Mouse (Mus musculus): ENCODE data around the gene Abhd14b. TPM values are rescaled to one million over a fixed set of nuclear protein-coding genes. Genes with fewer than 3 reads are reported as not detected.

The Abhd14b gene
- 10.0 and 11.0 TPM in 2 replicates for polyA plus RNA-seq (2014; fragmentation: Nextera tagmentation; extraction: Ambion mirVana)

GRCm38 (mm10) chr9:106447348-106447747, at the start of gene Abhd14b, which contains the start of gene Abhd14a:
Gene Abhd14b (plus strand): TSS chr9:106447459.
Gene Abhd14a (minus strand): TSS chr9:106447678.
- Histone ChIP-seq H3K9ac (peak within 1 kb of the TSS; percentile 71), H3K36me3 (ENCODE audit: insufficient read depth) (0 out of 2 replicates have a peak, but pooled peaks cover 3% of the 10 kb centered on the region), H3K27me3 (ENCODE audit: insufficient read depth, low read length) (no peaks in the 10 kb centered on the region), H3K9me3 (ENCODE audit: low read depth, low read length) (no peaks in the 10 kb centered on the region), H3K4me2 (peak within 1 kb of the TSS; percentile 89), H3K4me3 (ENCODE audit: low read depth, low read length) (peak within 1 kb of the TSS; percentile 54), H3K4me1 (ENCODE audit: insufficient read depth) (peaks cover 28% of the 10 kb centered on the region), H3K27ac (ENCODE audit: low read depth) (peak within 1 kb of the TSS; percentile 70)
- WGBS: under 1% methylated on average over 24 of the region's 24 CpGs
- ATAC-seq (ENCODE audit: insufficient read depth) (peak; percentile 86), DNase-seq (peak; percentile 97)
- TF ChIP-seq CTCF (IDR thresholded peaks at IDR 0.05; ENCODE audit: low read depth): peak; percentile 67

GRCm38 (mm10) chr9:106397733-106398132, 49.5 kb upstream of the Abhd14b start:
- Histone ChIP-seq H3K4me3 (ENCODE audit: low read depth, low read length) (no peak overlapping the region), H3K4me2 (no peak overlapping the region), H3K36me3 (ENCODE audit: insufficient read depth) (no peaks in the 10 kb centered on the region), H3K4me1 (ENCODE audit: insufficient read depth) (peaks cover 3% of the 10 kb centered on the region; the same call in 1 of the 2 replicates), H3K27me3 (ENCODE audit: insufficient read depth, low read length) (no peaks in the 10 kb centered on the region), H3K27ac (ENCODE audit: low read depth) (no peak overlapping the region), H3K9ac (no peak overlapping the region), H3K9me3 (ENCODE audit: low read depth, low read length) (no peaks in the 10 kb centered on the region)
- no peak for ATAC-seq (ENCODE audit: insufficient read depth)
- no peak for DNase-seq
- TF ChIP-seq CTCF (IDR thresholded peaks at IDR 0.05; ENCODE audit: low read depth): no peak
- 49% methylated on average over 4 of the region's 4 CpGs for WGBS

GRCm38 (mm10) chr9:106398667-106399311, 48.5 kb upstream of the Abhd14b start:
- H3K9ac ChIP-seq: no peak overlapping the region
- 44% methylated on average over 9 of the region's 9 CpGs for WGBS
- no peak for DNase-seq
- H3K4me1 ChIP-seq (ENCODE audit: insufficient read depth): 0 out of 2 replicates have a peak, but pooled peaks cover 3% of the 10 kb centered on the region
- no peaks in the 10 kb centered on the region for H3K36me3 ChIP-seq (ENCODE audit: insufficient read depth)
- no peaks in the 10 kb centered on the region for H3K9me3 ChIP-seq (ENCODE audit: low read depth, low read length)
- H3K4me2 ChIP-seq: no peak overlapping the region
- H3K4me3 ChIP-seq (ENCODE audit: low read depth, low read length): no peak overlapping the region
- no peak for TF ChIP-seq CTCF (IDR thresholded peaks at IDR 0.05; ENCODE audit: low read depth)
- ATAC-seq (ENCODE audit: insufficient read depth): no peak
- no peaks in the 10 kb centered on the region for H3K27me3 ChIP-seq (ENCODE audit: insufficient read depth, low read length)
- H3K27ac ChIP-seq (ENCODE audit: low read depth): no peak overlapping the region

GRCm38 (mm10) chr9:106399808-106400207, 47.5 kb upstream of the Abhd14b start:
- 83% methylated on average over 3 of the region's 3 CpGs for WGBS
- no peak for DNase-seq

GRCm38 (mm10) chr9:106402149-106402548, 45.1 kb upstream of the Abhd14b start:
- ATAC-seq (ENCODE audit: insufficient read depth): no peak
- no peak for DNase-seq
- no peak overlapping the region for H3K4me2 ChIP-seq
- peaks cover 15% of the 10 kb centered on the region for H3K4me1 ChIP-seq (ENCODE audit: insufficient read depth)
- H3K27ac ChIP-seq (ENCODE audit: low read depth): no peak overlapping the region
- H3K4me3 ChIP-seq (ENCODE audit: low read depth, low read length): no peak overlapping the region
- no peaks in the 10 kb centered on the region for H3K27me3 ChIP-seq (ENCODE audit: insufficient read depth, low read length)
- no peak for TF ChIP-seq CTCF (IDR thresholded peaks at IDR 0.05; ENCODE audit: low read depth)
- 64% methylated on average over 5 of the region's 5 CpGs for WGBS
- no peaks in the 10 kb centered on the region for H3K9me3 ChIP-seq (ENCODE audit: low read depth, low read length)
- H3K36me3 ChIP-seq (ENCODE audit: insufficient read depth): no peaks in the 10 kb centered on the region
- H3K9ac ChIP-seq: no peak overlapping the region

More at GRCm38 (mm10) chr9:106399808-106400207, 47.5 kb upstream of the Abhd14b start:
- Histone ChIP-seq H3K36me3 (ENCODE audit: insufficient read depth) (no peaks in the 10 kb centered on the region), H3K9me3 (ENCODE audit: low read depth, low read length) (no peaks in the 10 kb centered on the region), H3K27ac (ENCODE audit: low read depth) (no peak overlapping the region), H3K4me3 (ENCODE audit: low read depth, low read length) (no peak overlapping the region), H3K27me3 (ENCODE audit: insufficient read depth, low read length) (no peaks in the 10 kb centered on the region), H3K9ac (no peak overlapping the region), H3K4me1 (ENCODE audit: insufficient read depth) (0 out of 2 replicates have a peak, but pooled peaks cover 3% of the 10 kb centered on the region), H3K4me2 (no peak overlapping the region)
- TF ChIP-seq CTCF (IDR thresholded peaks at IDR 0.05; ENCODE audit: low read depth): no peak
- no peak for ATAC-seq (ENCODE audit: insufficient read depth)

- ATAC-seq (ENCODE audit: insufficient read depth) (no peak), DNase-seq (no peak)
- Histone ChIP-seq H3K4me3 (ENCODE audit: low read depth, low read length) (no peak overlapping the region), H3K36me3 (ENCODE audit: insufficient read depth) (no peaks in the 10 kb centered on the region), H3K4me1 (ENCODE audit: insufficient read depth) (peaks cover 15% of the 10 kb centered on the region), H3K27ac (ENCODE audit: low read depth) (no peak overlapping the region), H3K27me3 (ENCODE audit: insufficient read depth, low read length) (no peaks in the 10 kb centered on the region), H3K9ac (no peak overlapping the region), H3K9me3 (ENCODE audit: low read depth, low read length) (no peaks in the 10 kb centered on the region), H3K4me2 (no peak overlapping the region)
- 68% methylated on average over 16 of the region's 16 CpGs for WGBS
- no peak for TF ChIP-seq CTCF (IDR thresholded peaks at IDR 0.05; ENCODE audit: low read depth)
These were observed 44.5 kb upstream of the Abhd14b start for GRCm38 (mm10) chr9:106402607-106403375.

GRCm38 (mm10) chr9:106405275-106405674, 42.0 kb upstream of the Abhd14b start:
- Histone ChIP-seq H3K4me2 (no peak overlapping the region), H3K36me3 (ENCODE audit: insufficient read depth) (no peaks in the 10 kb centered on the region), H3K27me3 (ENCODE audit: insufficient read depth, low read length) (no peaks in the 10 kb centered on the region), H3K27ac (ENCODE audit: low read depth) (peak overlapping the region; percentile 5; the same call in 1 of the 2 replicates), H3K4me3 (ENCODE audit: low read depth, low read length) (no peak overlapping the region), H3K9ac (no peak overlapping the region), H3K4me1 (ENCODE audit: insufficient read depth) (peaks cover 15% of the 10 kb centered on the region), H3K9me3 (ENCODE audit: low read depth, low read length) (no peaks in the 10 kb centered on the region)
- no peak for TF ChIP-seq CTCF (IDR thresholded peaks at IDR 0.05; ENCODE audit: low read depth)
- DNase-seq (peak; percentile 75), ATAC-seq (ENCODE audit: insufficient read depth) (peak; percentile 74)
- 6% methylated on average over 6 of the region's 6 CpGs for WGBS
